Mouse (Mus musculus): ENCODE results near the gene Vav1. TPM values are rescaled to one million over a fixed set of nuclear protein-coding genes. Genes with fewer than 3 reads are reported as not detected.
"Not testable (repeated sequence)": the region's sequence is repeated elsewhere in the genome, so short reads cannot be mapped to it uniquely, and the experiment has no call there.

Vav1 gene
- polyA plus RNA-seq, 2 experiments from 2014 or later: 74.1 to 83.7 TPM

DNA sequence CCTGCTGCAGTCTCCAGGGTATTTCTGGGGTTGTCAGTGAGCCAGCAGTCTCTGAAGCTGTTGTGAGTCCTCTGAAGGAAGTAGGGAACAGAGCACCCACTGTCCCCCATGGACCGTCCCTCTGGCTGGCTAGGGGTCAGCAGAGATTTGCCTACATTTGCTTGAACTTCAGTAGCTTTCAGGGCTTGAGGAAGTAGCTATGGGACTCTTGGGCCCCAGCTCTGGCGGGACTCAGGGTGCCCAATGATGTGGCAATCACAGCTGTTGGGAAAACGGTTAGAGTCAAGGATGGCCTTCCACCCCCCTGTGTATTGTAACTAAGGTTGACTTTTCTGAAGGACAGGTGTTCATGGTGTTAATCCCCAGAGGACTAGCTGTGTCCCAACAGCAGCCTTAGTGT is 1.5 kb downstream of the Vav1 start:
- ATAC-seq: no peak

GRCm38 (mm10) chr17:57283906-57284305 is 5.0 kb downstream of the Vav1 start:
- no peak for ATAC-seq

- no peak for ATAC-seq
Measured at GRCm38 (mm10) chr17:57285077-57285476, 6.2 kb downstream of the Vav1 start.

DNA sequence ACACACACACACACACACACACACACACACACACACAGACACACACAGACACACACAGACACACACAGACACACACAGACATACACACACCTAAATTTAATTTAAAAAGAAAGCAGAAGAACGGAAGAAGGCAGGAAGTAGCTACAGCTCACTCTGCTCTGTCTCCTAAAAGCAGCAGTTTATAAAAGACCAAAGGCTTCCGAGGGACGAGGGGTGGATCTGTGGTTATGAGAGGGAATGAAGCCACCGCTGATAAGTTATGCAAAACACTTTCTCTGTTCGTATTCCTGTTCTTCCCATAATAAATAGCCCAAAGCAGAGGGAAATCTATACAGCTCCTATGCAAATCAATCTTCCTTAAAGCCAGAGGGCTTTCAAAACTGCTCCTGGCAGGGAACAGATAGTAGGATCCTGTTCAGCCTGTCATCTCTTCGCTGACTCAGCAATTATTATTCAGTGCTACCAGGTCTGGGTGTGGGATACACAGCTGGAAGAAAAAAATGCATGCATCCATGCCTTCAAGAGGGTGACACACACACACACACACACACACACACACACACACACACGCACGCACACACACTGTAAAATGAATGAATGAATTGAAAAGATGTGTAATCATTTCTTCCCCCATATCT is 7.9 kb downstream of the Vav1 start:
- peak; percentile 57 for ATAC-seq

DNA sequence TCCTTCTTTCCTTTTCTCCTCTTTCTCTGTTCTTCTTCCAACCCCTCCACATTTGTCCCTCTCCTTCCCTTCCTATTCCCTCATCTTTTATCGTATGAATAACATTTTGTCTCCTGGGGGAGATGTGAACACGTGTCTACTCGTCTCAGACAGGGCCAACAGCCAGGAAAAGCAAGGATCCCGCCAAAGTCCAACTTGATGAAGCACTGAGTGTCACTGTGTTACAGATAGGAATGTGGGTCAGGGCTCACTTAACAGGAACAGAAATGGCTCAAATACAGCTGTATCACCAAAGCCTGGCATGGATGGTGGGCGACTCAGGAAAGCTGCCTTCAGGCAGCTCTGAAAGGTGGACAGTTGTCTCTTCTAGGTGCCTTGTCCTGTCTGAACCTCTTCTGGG is 10.4 kb downstream of the Vav1 start:
- no peak for ATAC-seq

- peak; percentile 67 for ATAC-seq
Measured at GRCm38 (mm10) chr17:57290001-57290670, 11.2 kb downstream of the Vav1 start.

DNA sequence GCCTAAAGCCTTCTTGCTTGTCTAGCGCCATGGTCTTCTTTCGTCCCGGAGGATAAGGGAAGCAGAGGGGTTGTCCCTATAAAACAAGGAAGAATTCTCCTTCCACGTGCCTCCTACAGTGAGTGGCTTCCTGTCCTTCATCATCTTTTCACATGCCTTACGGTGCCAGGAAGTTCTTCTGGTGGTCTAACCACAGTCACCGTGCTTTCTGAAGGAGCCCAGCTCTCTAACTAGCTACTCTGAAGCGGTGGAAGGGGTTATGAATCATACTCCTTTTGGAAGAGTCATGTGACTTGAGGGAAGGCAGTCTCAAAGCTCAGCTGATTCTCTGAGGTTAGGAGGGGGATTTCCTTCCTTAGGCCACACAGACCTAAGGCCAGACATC is 11.8 kb downstream of the Vav1 start:
- ATAC-seq: peak; percentile 48

- no peak for ATAC-seq
Measured at GRCm38 (mm10) chr17:57292302-57292701, 13.4 kb downstream of the Vav1 start.

DNA sequence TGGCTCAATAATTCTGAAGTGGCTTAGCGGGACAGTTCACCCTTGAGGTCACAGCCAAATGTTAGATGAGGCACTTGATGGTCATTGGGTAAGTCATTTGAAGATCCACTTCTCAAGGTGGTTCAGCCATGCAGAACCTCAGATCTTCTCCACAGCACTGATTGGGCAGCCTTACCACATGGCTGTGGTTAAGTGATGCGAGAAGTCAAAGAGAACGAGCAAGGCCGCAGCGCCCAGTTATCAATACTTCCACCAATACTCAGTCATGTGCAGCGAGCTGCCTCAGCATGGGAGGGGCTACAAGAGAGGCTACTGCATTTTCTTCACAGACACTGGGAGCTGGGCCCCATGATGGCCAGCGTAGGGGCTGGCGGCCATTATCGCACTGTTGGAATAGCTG is 14.1 kb downstream of the Vav1 start:
- no peak for ATAC-seq

- no peak for ATAC-seq
Measured at GRCm38 (mm10) chr17:57295935-57296334, 17.0 kb downstream of the Vav1 start.

GRCm38 (mm10) chr17:57297040-57297439 is 18.1 kb downstream of the Vav1 start:
- ATAC-seq: no peak

- ATAC-seq: no peak
Measured at GRCm38 (mm10) chr17:57305593-57305992, 26.7 kb downstream of the Vav1 start.

DNA sequence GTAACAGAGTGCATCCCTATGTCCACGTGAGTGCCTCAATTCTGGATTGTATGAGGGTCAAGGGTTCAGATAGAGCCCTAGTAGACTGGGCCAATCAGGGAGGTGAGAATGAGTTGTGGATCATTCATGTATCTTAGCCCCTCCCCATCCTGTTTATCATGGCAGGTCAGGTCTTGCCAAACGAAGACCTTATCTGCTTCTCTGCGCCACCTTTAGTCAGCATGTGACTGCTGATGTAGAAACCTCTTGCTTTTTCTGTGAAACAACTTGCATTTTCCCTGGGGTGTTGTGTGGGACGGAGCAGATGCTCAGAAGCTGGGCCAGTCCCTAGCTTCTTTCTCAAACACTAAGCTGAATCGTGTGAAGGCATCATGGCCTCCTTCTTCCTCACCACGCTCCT is 28.2 kb downstream of the Vav1 start:
- no peak for ATAC-seq

DNA sequence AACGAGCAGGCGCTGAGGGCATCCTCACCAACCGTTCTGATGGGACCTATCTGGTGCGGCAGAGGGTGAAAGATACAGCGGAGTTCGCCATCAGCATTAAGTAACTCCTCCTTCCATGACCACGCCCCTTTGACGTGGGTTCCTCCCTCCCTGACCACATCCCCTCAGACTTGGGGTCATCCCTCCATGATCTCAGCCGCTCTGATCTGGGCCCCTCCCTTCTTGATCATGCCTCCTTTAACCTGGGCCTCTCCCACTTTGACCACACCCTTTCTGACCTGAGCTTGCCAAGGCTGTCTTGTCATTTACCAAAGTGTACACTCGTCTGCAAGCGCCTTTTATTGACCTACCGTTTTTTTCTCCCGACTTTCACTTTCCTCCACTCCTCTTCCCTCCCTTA is 32.9 kb downstream of the Vav1 start:
- no peak for ATAC-seq

GRCm38 (mm10) chr17:57327615-57328014 is 48.7 kb downstream of the Vav1 start:
- ATAC-seq: no peak

DNA sequence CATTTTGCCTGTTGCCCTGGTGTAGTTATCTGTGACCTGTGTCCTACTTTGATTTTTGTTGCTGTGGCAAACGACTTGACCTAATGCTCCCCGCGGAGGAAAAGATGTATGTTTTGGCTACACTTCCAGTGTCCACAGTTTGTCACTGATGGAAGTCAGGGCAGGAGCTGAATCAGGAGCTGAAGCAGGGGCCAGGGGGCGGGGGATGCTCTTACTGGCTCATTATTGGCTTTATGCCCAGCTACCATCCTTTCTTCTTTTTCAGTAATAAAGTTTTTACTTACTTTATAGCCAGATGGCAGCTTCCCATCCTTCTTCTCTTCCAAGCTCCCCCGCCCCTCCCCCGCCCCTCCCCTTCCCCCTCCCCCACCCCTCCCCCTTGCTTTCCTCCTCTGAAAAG is 50.0 kb downstream of the Vav1 start:
- ATAC-seq: no peak

DNA sequence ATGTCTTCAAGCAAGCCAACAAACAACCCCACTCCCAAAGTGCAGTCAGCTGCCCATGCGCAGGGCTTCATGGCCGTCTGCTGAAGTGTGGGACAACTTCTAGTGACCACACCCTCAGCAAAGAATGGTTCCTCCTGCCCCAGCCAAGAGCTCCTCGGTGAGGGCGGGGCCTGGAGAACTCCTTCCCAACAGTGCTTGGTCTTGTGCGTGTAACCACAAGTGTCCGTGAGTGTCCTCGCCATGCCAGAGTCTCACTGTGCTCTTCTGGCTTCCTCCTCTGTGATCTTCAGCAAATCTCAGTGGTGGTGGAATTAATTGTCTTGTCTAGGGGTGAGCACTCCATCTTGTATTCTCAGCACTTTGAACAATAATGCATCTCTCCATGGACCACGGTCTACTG is 52.1 kb downstream of the Vav1 start:
- ATAC-seq: no peak

DNA sequence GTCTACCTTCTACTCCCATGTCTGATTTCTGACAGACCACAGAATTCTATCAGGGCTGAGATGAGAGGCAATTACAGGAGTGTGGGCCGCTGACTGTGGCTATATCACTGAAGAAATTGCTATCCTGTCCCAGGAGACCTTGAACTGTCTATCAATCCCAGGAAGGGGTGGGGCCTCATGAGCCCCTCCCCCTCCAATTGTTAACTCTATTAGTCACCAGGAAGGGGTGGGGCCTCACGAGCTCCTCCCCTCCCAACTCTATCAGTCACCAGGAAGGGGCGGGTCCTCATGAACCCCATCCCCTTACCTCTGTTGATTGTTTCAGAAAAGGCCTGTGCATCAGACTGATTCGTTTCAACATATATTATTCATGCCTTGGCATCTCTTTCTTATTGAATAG is 53.3 kb downstream of the Vav1 start:
- ATAC-seq: peak; percentile 11

- no peak for ATAC-seq
Measured at GRCm38 (mm10) chr17:57334001-57334760, 55.3 kb downstream of the Vav1 start.

GRCm38 (mm10) chr17:57334761-57335150 is 55.9 kb downstream of the Vav1 start:
- peak; percentile 61 for ATAC-seq

GRCm38 (mm10) chr17:57335194-57335593 is 56.3 kb downstream of the Vav1 start:
- ATAC-seq: not testable (repeated sequence)

DNA sequence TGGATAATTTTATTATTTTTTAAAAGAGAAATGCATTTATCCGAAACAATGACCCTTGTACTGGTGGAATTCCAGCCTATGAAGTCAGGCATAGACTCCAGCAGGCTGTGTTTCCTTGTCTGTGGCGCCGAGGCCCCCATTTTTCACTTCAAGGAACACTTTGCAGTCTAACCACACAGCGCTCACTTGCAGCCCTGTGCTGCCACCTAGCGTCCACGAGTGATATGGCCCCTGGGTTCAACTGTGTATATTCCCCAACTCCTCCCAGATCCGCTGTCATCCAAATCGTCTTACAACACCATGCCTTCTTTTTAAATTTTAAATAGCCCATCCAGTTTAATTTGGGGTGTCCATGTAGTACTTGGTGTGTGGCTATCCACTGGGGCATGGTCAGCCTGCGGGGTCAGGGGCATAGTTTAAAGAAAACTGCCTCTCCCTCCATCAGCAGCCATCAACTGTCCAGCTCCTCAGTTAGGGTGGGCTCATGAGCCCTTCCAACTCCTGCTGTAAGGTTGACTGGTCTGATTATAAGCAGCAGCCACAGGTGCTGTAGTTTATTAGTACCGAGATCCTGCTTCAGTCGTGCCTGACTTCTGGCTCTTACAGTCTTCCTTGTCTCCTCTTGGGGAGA is 56.9 kb downstream of the Vav1 start:
- peak; percentile 72 for ATAC-seq

- ATAC-seq: no peak
Measured at GRCm38 (mm10) chr17:57337996-57338395, 59.1 kb downstream of the Vav1 start.

Data from activated CD4-positive, CD25-positive, alpha-beta regulatory T cell, adult 4 months (primary cell).